Mouse (Mus musculus) hindlimb bud, embryonic 11.5 days (tissue): Measurements from ENCODE around the gene Maml3.
A peak's percentile ranks its signal among the peaks of the same experiment; 100 is the strongest.

Experiments used
- DNase-seq: peaks from one replicate; pipeline ENCODE4 v3.0.0-alpha.2; 2012; ENCODE audit warnings: low read depth, low spot score; ENCODE audit errors: extremely low spot score

Gene Maml3

DNA sequence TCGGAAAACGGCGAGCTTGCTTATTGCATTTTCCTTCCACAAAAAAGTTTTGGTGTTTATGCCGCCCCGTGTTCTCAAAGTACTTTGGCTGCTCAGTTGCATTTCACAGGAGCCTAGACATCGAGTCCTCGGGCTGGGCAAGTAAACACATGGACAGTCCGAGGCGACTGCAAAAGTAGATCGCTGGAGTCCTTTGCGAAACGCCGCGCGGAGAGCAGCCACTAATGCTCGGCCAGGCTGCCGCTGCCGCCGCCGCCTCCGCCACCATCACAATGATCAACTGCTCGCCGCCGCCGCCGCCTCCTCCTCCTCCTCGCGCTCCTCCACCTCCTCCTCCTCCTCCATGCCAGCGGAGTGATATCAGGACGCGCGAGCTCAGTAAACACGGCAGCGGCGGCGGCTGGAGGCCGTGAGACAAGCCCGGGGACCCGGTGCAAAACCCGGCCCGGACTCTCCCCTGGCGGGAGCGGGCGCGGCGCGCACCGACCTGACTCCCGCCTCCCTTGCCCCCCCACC lies at the start of gene Maml3:
TSS of gene Maml3 (minus strand) at position 441 of the 516 bp plus-strand sequence.
- peak; percentile 68 for DNase-seq

DNA sequence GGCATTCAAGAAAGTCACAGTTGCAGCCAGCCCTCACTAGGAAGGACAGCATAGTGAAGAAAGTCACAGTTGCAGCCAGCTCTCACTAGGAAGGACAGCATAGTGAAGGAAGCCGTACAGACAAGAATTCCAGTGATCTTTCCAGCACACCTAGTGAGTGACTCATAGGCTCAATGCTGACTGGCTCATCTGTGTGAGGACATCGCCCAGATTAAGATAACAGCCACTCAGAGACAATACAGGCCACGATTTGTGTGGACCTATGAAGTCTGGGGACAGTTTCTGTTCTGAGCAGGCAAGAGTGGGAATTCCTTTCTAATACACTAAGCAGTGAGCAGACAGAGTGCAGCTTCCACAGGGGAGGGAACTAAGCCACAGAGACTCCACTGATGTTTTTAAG lies 46.3 kb upstream of the Maml3 start:
- no peak for DNase-seq

DNA sequence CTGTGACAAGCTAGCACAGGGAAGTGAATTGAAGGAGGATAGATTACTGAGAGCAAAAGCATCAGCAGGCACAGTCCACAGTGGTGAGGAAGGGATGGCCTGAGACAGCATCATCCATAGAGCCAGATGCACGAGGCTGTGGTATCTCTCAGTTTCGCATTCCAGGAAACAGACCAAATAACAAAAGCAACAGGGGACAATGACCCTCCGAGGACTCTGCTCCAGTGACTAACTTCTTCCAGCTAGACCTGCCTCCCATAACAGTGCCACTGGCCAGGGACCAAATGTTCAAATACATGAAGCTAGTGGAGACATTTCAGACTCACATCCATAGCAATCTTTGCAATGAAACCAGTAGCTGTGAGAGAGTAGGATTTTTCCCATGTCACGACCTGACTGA lies 43.4 kb upstream of the Maml3 start:
- DNase-seq: no peak

DNA sequence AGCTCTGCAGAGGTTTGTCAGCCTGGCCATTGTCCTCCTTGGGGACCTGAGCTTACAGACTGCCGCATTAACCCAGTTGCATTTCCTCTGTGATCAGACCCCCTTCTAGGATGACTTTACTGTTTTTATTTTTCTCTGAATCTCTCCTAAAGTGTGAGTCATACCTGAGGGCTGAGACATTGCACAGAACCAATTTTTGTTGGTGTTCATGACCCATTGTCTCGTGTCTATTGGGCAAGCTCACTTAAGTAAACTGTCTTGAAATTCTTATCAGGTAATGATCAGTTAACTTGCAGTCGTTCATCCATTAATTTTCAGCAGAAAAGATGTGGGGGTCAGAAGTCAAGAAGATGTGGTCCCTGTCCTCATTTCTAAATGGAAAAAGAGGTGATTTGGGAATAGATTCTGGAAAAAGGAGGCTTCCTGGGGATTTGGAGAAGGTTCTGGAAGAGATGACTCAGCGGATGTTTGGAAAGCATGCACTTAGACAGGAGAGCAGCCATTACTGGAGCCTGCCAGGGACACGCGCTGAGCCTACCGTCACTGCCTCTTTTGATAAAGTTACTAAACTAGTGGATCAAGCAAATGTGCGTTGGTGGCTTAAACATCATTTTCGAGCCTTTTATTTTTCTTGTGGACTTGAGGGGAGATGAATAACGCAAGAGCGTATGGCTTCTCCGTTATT lies 40.0 kb upstream of the Maml3 start:
- DNase-seq: no peak

DNA sequence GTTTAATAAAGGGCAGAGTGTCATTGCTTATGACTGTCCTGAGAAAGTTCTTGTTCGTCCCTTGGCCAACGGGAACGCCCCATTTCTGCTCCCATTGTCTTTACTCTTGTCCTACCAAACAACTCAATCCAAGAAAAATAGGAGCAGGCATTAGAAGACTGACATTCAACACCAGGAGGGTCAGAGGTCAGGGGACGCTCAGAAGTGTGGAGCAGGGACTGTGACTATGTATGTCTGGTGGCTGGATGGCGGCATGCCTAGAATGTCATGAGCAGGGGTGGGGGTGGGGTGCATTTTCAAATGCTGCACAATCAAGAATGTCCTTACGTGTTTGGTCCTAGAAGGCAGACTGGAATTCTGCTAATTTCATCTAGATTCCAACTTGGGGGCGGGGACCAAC lies 38.1 kb upstream of the Maml3 start:
- no peak for DNase-seq

DNA sequence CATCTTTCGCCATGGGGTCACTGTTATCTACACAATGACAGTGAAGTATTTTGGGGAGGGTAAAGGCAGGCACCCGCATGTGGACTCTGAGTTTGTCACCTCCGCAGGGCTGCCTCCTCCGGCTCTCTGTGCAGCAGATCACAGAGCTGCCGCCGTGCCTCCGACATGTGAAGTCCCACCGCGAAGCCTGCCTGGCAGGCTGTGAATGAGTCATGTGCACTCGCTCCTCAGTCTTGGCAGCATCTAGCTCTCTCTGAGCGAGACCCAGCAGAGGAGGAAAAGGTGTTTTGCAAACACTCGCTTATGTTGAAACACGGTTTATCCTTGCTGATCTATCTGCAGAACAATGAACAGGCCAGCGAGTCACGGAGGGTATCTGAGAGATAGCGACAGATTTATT lies 35.3 kb upstream of the Maml3 start:
- no peak for DNase-seq

DNA sequence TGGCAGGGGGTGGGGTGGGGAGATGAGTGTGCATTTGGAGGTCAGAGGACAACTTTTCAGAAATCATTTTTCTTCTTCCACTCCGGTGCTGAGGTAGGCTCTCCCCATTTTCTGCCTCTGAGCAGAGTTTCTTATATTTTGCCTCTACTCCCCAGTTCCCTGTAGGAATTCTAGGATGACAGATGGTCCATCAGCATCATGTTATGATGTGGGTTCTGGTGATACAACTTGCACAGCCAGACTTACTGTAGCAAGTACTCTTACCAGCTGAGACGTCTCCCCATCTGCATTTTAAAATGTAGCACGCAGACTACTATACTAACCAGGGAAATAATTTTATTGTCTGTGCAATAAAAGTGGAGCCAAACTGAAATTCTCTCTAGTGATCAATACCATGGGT lies 20.5 kb upstream of the Maml3 start:
- no peak for DNase-seq

DNA sequence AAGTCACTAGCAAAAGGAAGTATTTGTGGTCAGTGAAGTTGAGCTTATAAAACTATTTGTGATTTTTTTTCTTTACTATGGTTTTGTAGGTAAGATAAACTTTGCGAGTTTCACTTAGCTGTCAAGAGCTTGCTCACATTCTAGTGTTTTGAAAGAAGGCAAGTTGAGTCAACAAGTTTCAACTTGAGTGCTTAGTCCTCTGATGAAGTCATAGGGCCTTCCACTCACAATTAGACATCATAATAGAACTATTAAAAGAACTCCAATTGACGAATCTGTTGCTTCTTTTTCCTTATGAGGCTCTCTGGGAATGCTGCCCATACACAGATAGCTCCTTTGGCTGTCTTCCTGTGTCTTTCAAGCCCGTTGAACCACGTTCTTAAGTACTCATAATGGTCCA lies 16.0 kb upstream of the Maml3 start:
- no peak for DNase-seq

DNA sequence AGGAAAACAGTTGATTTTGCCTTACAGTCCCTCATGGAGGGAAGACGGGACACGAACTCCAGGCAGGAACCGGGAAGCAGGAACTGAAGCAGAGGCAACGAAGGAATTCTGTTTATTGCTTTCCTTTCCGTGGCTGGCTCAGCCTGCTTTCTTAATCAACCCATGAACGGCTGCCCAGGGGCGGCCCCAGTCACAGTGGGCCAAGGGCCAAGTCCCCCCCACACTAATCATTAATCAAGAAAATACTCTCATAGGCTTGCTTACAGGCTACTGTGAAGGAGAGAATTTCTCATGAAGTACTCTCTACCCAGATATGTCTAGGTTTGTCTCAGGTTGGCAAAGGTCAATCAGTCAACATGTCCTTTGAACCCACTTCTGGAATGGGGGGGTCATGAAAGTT lies 14.3 kb upstream of the Maml3 start:
- DNase-seq: no peak

DNA sequence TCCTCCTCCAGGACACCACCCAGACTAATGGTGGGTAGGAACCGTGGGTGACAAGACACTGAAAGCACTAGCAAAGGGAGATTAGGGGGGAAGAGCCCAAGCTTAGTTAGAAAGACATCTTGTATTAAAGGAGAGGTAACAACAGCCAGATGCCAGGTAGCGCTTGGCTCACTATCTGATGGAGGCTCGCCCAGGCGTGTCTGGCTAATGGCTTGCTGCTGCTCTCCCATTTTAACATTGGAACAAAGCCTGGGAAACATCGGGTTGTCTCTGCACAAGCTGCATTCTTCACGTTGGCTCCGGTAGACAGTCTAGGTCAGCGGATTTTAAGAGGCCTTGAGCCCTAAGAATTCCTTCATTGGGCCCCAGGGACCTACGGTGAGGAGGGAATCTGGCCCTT lies 10.5 kb upstream of the Maml3 start:
- no peak for DNase-seq

DNA sequence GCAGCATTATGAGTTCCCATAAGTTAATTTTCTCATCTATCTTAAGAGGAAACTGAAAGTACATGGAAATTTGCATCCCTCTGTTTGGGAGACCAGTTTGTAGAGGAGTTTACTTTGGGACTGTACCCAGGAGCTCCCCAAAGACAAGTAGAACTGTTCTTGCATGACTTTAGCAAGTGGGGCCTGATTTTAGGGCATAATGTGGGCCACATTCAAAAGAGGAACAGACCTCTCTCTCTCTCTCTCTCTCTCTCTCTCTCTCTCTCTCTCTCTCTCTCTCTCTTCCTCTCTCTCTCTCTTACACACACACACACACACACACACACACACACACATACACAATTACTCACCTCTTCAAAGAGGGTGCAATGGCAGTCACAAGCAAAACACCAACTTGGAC lies 3.2 kb upstream of the Maml3 start:
- no peak for DNase-seq

DNA sequence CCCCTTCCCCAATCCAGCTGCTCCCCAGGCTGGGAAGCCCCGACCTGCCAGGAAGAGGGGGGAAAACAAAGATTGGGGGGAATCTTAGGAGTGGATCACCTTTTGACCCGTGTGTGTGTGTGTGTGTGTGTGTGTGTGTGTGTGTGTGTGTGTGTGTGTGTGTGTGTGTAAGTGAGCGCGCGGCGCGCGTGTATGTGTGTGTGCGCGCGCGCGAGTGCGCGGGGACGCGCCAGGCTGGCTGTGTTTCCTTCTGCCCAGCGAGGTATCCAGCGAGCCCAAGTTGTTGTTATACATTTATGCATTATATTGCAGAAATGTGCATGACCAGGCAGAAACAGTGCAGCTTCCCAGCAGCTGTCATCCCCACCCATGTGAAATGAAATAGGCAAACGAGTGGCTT lies 280 bp upstream of the Maml3 start:
- peak; percentile 42 for DNase-seq

DNA sequence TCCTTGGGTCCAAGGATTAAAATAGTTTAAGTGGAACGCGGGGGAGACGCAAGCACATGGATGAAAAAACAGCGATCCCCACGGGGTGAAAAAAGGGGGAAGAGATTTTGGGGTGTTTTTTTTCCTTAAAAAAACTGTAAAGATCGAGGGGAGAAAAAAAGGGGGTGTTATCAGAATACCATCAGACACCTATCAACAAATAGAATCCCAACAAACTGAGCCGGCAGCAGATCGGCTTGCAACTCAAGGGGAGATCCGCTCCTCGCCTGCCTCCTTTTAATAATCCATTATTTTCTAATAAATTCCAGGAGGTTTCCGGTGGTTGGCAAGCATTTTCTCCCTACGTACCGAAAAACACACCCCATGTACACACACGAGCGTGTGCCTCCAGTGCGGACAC lies 668 bp downstream of the Maml3 start:
- no peak for DNase-seq

DNA sequence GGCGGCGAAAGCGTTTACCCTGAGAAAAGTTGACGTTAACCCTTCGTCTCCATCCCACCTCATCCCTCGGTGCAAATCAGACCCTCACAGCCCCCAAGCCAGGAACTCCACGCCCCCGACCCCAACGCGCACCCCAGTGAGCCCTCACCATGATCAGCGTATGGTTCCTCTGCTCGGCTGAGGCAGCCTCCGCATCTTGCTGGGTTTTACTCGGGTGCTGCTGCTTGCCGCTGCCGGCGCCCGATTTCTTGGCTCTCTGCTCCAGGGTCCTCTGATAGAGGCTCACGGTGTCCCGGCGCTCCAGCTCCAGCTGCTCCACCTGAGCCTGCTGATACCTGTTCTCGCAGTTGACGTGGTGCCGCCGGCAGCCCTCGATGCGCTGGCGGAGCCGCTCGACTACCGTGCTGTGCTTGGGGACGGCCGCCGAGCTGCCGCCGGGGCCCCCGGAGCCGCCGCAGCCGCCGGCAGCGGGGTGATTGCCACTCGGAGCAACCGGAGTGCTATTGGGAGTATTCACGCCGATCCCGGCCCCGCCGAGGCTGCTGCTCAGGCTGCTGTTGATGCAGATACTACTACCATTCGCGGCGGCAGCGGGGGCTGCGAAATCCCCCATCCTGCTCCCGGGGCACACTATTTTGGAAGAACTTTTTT lies 1.2 kb downstream of the Maml3 start:
- no peak for DNase-seq

DNA sequence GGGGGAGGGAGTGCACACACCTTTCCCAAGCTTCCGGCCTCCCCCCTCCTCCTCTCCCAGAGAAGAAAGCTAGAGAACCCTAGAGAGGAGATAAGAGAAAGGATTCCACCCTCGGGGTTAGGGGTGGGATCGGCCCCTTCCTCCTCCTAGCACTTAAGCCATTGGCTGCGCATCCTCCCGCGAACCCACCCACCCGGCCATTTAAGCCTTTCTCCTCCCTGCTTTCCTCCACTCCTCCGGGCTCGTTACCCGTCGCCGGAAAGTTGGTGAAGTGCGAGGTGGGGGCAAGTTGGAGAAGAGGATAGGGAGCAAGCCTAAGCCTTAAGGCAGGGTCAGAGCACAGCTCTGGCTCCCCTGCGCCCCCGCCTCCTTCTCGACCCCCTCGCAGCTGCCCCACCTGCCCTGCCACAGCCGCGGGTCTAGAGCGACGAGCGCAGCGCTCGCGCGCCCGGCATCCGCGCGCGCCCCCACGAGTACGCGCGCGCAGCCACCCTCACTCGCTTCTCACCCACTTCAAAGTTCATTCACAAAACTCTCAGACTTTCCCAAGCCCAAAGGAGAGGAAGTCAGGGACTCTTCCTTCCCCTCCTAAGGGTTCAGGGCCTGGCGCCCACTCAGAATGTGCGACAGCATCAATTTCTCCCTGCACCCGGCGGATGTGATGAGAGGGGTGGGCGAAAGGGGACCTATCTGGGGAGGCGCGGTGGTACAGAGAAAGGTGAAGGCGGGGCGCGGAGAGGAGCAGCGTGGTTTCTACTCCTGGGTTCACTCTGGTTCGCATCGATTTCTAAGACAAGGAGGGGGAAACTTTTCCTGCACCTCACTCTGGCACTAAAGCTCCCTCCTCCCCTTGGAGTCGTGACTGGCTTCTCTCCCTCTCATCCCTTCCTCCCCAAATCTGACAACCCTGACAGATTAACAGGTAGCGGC lies 2.0 kb downstream of the Maml3 start:
- DNase-seq: peak; percentile 42

DNA sequence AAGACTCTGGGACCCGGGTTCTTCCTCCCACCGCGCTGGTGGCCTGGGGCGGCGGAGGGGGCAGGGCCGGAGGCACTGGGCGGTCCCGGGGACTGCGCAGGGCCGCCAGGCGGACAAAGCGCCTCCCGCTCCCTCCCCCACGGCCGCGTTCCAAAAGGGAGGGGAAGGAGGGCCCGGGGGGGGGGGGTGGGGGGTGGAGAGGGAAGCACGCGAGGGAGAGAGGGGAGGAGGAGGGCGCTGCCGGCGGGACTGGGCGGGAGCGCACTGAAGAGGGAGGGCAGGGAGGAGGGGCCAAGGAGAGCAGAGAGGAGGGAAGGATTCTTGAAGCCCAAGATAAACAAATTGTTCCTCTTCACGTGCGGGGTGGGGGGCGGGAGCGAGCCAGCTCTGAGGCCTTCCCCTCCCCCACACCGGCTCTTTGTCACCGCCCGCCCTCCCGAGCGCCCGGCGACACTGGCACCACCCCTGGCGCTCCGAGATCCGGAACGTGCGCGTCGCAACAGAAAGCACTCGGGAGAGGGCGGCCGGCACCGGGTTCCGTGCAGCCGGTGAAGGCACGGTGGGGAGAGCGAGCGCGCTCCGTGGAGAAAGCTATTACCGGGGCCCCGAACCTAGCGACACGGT lies 2.8 kb downstream of the Maml3 start:
- DNase-seq: peak; percentile 54

DNA sequence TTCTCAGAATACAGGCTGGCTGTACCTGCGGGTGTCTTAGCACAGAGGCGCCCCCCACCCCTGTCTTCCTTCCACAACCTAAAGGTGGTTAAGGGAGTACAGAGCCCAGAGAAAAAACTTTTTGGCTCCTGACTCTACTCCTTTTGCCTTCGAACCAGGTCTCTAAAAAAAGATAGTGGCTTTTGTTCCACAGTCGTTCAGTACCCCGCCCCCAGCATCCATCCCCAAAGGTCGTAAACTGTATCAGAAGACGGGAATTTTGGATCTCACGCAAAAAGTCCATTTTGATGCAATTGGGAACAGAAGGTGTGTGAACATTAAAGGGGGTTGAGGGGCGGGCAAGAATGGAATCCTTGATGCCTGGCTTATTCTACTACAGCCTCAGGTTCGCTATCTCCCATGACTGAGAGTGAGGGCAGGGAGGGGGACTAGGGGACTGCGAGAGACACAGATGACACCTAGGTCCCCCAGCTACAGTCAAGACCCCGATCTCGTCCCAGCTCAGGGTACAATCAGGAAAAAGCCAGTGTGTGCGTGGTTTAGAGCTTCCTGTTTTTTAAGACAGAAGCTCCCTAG lies 3.4 kb downstream of the Maml3 start:
- no peak for DNase-seq

DNA sequence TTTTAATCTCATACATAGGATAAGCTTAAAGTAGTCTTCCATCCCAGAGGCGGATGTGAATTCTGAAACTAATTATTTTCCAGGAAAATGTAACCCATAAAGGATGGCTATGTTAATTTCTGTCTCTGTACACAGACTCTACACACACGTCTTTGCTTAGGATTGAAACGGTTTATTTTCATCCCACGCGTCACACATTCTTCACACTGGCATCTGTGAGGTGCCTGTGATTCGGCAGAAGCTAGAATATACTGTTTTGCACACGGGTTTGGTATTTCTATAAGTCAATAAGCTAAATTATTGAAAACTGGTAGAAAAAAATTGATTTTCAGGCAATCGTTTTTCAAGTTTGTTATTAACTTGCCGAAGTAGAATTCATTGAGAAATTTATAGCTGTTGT lies 4.0 kb downstream of the Maml3 start:
- DNase-seq: no peak

DNA sequence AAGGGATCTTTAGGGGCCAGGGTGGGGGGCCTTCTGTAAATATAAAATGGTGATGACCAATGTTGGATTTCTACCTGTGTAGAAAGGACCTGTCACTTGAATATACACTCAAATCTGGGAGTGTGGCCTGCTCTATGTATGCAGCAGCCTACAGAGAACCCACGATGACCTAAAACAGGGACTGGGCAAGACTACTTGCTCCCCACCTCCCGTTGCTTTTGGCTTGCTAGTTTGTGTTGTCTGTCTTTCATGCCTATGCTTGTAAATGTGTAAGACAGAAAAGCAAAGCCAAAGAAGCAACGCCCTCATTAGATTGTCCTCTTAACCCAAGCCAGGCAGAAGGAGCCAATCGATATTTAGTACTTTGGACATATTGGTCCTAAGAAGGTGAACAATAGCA lies 4.6 kb downstream of the Maml3 start:
- no peak for DNase-seq

DNA sequence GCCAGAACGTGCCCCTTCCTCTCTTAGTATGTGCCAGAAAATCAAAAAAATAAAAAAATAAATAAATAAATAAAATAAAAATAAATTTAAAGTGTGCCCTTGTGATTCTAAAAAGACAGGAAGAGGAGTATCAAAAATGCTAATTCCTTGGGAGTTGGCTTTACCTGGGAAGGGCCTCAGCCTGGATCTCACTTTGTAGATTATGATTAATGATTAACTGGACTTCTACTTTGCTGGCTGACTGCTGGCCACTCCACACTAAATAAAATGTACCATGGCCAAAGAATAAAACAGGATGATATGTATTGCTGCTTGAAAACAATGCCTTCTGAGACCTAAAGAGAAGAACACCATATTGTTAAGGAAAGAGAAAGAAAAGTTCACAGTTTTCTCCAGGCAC lies 5.6 kb downstream of the Maml3 start:
- no peak for DNase-seq

DNA sequence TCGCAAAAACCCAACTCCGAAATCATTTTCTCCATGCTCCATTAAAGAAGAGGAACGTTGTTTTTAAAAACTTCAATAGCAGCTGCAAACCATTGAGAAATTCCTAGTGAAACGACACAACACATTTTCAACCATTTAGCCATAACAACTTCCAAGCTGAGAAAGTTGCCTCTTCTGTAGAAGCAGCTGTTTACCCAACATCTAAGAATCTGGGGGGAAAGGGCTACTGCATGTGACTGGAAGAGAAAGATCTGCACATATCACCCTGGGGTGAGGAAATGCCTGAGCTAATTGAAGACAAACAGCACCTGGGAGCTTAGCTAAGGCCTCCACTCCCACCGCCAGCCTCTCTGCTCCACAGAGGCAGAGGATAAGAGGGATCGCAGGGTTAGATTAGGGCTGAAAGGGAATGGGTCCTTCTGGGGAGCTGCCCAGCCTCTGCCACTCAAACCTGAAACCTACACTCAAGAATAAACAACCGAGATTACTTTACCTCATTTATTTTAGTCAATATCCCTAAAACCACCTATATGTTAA lies 13.5 kb downstream of the Maml3 start:
- DNase-seq: no peak
